Mouse (Mus musculus): ENCODE measurements at regions not wholly inside any gene's neighbourhood (a gene's known extent, or its start where the extent isn't known, plus 50 kb on each side); places are given as distances from the start of the nearest gene placed in this dataset.

DNA sequence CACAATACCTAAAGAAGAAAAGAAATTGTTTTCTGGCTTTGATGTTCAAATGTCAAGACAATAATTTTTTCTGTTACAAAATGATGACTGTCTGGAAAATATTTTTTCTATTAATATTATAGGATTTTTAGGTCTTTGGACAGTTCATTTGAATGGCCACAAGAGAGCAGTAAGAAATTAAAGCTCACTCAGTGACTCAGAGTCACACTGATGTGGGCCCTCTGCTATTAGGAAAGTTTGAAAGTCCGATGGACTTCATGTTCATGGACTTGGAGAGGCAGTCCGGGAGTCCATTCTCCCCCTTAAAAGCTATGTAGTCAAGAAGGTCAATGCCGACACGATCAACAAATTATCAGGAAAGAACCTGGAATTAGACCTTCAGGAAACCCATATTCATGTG is 657.0 kb downstream of the Mecom start:
- DNase-seq (ENCODE audit: low spot score in 2 of 2): no peak

DNA sequence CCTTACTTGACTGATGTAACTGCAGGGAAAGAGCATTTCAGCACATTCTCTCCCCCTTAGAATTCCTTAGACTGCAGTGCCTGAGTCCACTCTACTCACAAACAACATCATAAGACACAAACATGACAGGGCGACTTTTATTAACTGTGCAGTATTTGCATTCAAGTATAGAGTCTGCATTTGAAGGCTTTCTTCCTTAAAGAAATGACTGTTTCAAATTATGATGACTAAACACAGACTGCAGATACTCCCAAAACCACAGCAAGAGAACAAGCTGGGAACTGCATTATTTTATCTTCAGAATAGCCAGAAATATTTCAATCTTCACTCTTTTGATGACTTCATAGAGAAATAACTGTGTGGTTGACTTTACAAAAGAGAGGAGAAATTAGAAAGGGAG is 657.5 kb downstream of the Mecom start:
- DNase-seq (ENCODE audit: low spot score in 2 of 2): no peak

DNA sequence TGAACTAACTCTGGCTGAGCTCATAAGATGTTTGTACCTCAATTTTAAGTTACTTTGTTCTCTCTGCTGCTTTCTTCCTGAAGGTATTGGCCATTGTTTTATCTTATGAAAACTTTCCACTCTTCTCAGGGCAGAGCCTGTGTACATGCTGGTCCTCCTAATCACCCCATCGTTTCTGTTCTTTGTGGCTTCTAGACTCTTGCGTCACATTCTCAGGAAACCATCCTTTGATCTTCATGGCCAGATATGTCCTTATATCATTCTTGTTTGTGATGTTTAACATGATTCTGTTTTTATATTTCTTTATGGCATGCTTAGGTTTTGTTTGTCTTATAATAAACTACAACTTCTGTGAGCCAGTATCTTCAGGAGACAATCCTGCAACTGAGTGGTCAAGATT is 658.2 kb downstream of the Mecom start:
- no peak for DNase-seq (ENCODE audit: low spot score in 2 of 2)

DNA sequence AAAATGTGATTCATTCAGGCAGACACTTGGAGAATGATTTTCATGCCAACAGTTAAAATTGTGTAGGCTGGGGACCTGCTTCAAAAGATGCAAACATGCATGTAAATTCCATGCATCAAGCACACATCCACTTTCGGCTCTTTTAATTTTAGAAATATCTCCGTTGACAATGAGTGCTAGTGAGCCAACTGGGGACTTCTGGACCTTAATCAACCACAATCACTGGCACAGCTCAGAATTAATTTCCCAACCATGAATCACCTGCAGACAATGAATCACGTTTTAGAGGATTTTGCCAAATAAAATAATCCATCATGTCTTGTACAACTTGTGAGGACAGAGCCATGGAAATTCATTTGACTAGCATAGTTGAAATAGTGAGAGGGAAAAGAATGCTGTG is 667.8 kb downstream of the Mecom start:
- DNase-seq (ENCODE audit: low spot score in 2 of 2): no peak

DNA sequence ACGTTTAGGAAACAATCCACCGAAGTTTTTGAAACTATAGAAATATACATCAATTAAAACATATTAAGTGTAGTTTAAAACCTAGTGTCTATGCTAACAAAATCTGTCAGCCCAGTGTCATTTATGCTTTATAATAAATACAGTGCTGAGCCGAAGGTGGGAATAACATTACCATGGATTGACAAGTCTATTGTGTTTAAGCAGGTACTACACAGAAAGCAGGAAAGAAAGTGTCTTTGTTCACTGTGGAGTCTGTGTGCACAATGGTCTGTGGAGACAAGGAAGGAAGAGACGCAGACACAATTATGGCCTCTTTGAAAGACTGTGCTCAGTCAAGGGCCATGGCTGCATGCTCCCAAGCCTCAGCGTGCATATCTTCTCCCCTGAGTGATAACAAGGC is 672.0 kb downstream of the Mecom start:
- DNase-seq (ENCODE audit: low spot score in 2 of 2): no peak

GRCm38 (mm10) chr3:29862437-29862836 is 685.4 kb downstream of the Mecom start:
- DNase-seq (ENCODE audit: low spot score in 2 of 2): no peak

GRCm38 (mm10) chr3:29852465-29852864 is 695.3 kb downstream of the Mecom start:
- no peak for DNase-seq (ENCODE audit: low spot score in 2 of 2)

DNA sequence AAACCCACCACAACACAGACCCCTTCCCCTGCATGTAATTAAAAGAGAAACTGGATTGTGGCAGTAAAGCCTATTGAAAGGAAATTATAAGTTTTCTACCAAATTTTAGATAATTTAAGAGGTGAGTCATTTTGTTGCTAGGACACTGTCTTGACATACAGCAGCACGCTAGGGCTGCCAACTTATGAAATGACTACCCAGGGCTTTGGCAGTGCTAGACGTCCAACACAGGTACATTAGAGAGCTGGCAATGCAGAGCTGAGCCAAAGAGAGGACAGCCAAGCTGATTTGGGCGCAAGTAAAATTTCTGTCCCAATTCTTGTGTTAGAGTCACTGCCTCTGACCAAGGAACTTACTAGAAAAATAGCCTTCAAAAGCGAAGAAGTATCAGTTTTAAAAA is 712.4 kb downstream of the Mecom start:
- DNase-seq (ENCODE audit: low spot score in 2 of 2): no peak

- DNase-seq (ENCODE audit: low spot score in 2 of 2): peak in 1 of 2 experiments; percentile 28
These were observed 712.9 kb downstream of the Mecom start for GRCm38 (mm10) chr3:29834884-29835283.

GRCm38 (mm10) chr3:29831346-29831745 is 716.5 kb downstream of the Mecom start:
- no peak for DNase-seq (ENCODE audit: low spot score in 2 of 2)

- peak; percentile 33 to 68 for DNase-seq (ENCODE audit: low spot score in 2 of 2)
These were observed 725.0 kb downstream of the Mecom start for GRCm38 (mm10) chr3:29822622-29823370.

GRCm38 (mm10) chr3:29816964-29817363 is 730.8 kb downstream of the Mecom start:
- DNase-seq (ENCODE audit: low spot score in 2 of 2): no peak

DNA sequence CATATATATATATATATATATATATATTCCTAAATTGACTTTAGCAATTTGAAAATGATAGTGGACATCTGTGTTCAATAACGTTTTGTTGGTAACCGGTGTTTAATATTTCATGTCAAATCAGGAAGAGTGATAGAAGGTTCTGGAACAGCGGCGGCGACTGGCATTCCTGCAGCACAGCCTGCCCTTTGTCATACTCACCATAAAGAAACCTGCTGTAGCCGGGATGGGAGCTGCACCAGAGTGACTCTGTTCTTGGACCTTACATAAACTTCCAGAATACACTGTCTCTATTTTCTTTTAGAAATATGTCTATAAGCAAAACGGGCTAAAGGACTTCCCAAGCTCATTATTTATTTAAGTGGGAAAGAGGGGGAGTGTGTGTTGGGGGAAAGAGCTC is 731.5 kb downstream of the Egfem1 start:
- DNase-seq (ENCODE audit: low spot score in 2 of 2): no peak

GRCm38 (mm10) chr3:29812480-29813240 is 730.8 kb downstream of the Egfem1 start:
- peak in 1 of 2 experiments; percentile 72 for DNase-seq (ENCODE audit: low spot score in 2 of 2)

DNA sequence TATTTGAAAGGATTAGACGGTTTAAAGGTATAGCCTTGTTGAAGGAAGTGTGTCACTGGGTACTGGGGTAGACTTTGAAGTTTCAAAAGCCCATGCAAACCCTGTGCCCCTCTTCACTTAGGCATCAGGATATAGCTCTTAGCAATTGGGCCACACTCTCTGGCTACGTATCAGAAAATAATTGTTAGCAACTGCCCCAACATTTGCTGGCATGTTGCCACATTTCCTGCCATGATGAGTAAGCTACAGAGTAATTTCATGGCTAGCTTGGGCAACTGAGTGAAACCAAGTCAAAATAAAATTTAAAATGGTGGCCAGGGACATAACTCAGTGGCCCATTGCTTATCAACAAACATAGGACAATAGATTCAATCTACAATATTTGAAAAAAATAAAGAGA is 724.2 kb downstream of the Egfem1 start:
- no peak for DNase-seq (ENCODE audit: low spot score in 2 of 2)

DNA sequence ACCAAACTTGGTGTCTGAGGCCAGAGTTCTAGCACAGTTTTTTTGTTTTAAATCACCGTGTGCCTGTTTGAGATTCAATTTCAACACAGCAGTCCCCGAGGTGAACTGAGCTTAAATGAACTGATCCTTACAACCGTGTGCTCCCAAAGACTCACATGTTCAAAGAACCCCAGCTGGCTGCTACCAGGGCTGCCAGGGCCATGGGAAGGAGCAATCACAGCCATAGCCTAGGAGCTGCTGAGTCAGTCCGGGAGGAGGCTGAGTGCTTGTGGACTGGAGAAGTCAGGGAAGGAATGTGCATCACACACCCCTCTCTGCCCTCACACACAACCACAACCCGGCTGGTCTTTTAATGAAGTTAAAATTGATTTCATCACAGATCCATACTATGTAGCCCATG is 721.6 kb downstream of the Egfem1 start:
- DNase-seq (ENCODE audit: low spot score in 2 of 2): no peak

- no peak for DNase-seq (ENCODE audit: low spot score in 2 of 2)
These were observed 719.3 kb downstream of the Egfem1 start for GRCm38 (mm10) chr3:29801081-29801480.

DNA sequence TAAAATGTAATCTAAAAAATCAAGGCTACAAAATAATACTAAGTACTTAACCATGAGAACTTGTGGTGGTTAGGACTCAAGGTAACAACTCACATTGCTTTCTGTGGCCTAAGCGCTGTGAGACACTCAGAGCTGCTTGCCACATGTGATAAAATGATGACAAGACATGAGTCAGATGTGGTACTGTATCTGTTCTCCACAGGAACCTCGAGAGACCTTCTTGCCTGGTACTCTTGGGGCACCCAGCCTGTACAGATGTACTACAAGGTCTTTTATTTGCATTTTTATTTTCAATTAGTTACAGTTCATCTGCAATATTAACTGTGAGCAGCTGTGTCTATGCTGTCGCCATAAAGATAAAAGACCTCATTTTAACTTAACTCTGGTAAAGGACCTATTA is 692.5 kb downstream of the Egfem1 start:
- DNase-seq (ENCODE audit: low spot score in 2 of 2): no peak

DNA sequence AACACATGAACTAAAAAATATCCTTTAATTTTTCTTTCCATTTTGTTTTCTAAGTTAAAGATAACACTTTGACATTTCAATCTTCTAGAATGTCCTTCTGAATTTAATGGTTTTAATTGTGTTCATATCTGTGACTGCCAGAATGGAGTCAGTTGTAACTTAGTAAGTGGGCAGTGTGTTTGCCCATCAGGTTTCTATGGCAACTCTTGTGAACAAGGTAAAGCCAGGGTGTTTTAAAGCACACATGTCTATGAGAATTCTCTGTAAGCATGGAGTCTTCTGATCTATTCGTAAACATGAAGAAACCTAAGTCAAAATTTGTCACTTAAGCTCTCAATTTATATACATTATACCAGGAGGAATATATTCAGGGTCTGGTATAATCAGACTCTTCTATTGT is 689.4 kb downstream of the Egfem1 start:
- no peak for DNase-seq (ENCODE audit: low spot score in 2 of 2)

DNA sequence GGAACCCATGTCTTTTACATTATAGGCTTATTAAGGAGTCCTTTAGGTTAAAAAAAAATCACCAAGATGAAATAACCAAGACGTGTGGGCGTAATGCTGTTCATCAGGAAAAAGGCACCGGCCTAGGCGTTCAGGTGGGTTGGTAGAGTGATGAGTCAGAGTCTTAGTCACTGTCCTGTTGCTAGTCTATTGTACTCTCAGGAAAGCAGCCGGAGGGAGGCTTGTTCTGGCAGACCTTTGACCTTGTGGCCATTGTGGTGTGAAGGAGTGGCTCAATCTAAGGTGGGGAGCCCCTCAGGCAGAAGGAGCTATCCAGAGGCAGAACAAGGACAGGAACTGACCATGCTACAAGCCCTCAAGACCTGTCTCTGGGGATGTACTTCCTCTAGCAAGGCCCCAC is 686.8 kb downstream of the Egfem1 start:
- no peak for DNase-seq (ENCODE audit: low spot score in 2 of 2)

DNA sequence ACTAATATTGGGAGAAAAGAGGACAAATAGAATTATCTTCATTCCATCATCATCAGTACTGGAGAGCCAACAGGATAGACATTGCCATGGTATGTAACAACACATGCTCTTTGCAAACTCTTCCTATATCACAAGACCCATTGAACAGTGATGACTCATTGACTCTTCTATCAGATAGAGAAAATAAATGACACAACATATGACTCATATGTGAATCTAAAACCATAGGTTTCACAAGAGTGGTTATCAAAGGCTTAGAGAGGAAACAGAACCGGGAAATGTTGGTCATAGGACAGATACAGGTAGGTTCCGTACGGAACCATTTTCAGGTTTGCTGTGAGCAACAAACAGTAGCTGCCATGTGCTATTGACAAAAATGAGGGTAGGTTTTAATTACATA is 682.2 kb downstream of the Egfem1 start:
- DNase-seq (ENCODE audit: low spot score in 2 of 2): no peak

- peak in 1 of 2 experiments; percentile 5 for DNase-seq (ENCODE audit: low spot score in 2 of 2)
These were observed 676.1 kb downstream of the Egfem1 start for GRCm38 (mm10) chr3:29757821-29758494.
